In genomic region chr13:69717860-69718598, GRCm38 (mm10) we compare ENCODE assay signal across 13 mouse cellular contexts. TPM values are rescaled to one million over a fixed set of nuclear protein-coding genes. Genes with fewer than 3 reads are reported as not detected.
DNase-seq lines count a peak whose midpoint lies in the region; ATAC-seq and TF ChIP-seq lines count a peak whose summit lies in the region.
"Had no signal": no experiment of that assay in that cellular context is flagged by ENCODE, and none has a peak within 500 bp of the region (broad histone marks: within the 10 kb centered on the region; RNA-seq: fewer than 3 reads in every experiment).

No protein-coding gene starts in this region.

- TF ChIP-seq CTCF in ES-Bruce4 (IDR thresholded peaks at IDR 0.05; ENCODE audit: low read depth, low read length) = no peak

- no peaks in the 10 kb centered on the region for H3K36me3 ChIP-seq in ES-Bruce4 (ENCODE audit: control insufficient read depth, insufficient read depth, low read length, poor library complexity, severe bottlenecking)
- H3K36me3 ChIP-seq in ES-E14 (ENCODE audit: control insufficient read depth, insufficient read depth, low read length, poor library complexity, severe bottlenecking) = no peaks in the 10 kb centered on the region
- no peaks in the 10 kb centered on the region for H3K36me3 ChIP-seq in embryonic facial prominence, embryonic 14.5 days (ENCODE audit: control insufficient read depth, insufficient read depth, low read length)
- no peaks in the 10 kb centered on the region for H3K36me3 ChIP-seq in hindbrain, embryonic 15.5 days
- H3K36me3 ChIP-seq in heart, embryonic 10.5 days = no peaks in the 10 kb centered on the region

- TF ChIP-seq EP300 in ES-Bruce4 (IDR thresholded peaks at IDR 0.05; ENCODE audit: insufficient read depth, low read depth, low read length) = peak; percentile 85

- in situ Hi-C loops in ES-E14 (cut with MboI; ENCODE audit: low sequenced_read_pairs in 2 of 2, unreplicated experiment in 2 of 2) = no loop called here

- no peak overlapping the region for H3K4me2 ChIP-seq in embryonic facial prominence, embryonic 14.5 days (ENCODE audit: low read depth, low read length)
- H3K4me2 ChIP-seq in hindbrain, embryonic 15.5 days = no peak overlapping the region
- H3K4me2 ChIP-seq: heart, embryonic 11.5 days had no signal

- peaks cover 6% of the 10 kb centered on the region for H3K4me1 ChIP-seq in ES-Bruce4 (ENCODE audit: control insufficient read depth, insufficient read depth, low read length)
- peaks cover 0 to 6% of the 10 kb centered on the region in 2 experiments; a peak in 3 of 4 replicates for H3K4me1 ChIP-seq in ES-E14 (ENCODE audit: control insufficient read depth in 2 of 2, insufficient read depth in 2 of 2, low read length in 2 of 2, poor library complexity in 1 of 2)
- H3K4me1 ChIP-seq in embryonic facial prominence, embryonic 14.5 days (ENCODE audit: control insufficient read depth, insufficient read depth, low read length) = no peaks in the 10 kb centered on the region
- peaks cover 35% of the 10 kb centered on the region for H3K4me1 ChIP-seq in hindbrain, embryonic 15.5 days (replicated peaks)
- H3K4me1 ChIP-seq in heart, embryonic 10.5 days = peaks cover 17% of the 10 kb centered on the region

- no peaks in the 10 kb centered on the region for H3K9me3 ChIP-seq in ES-Bruce4 (replicated peaks; ENCODE audit: control insufficient read depth, insufficient read depth, low read length, poor library complexity, severe bottlenecking)
- no peaks in the 10 kb centered on the region for H3K9me3 ChIP-seq in ES-E14 (ENCODE audit: control insufficient read depth, insufficient read depth, low read depth, low read length)
- no peaks in the 10 kb centered on the region for H3K9me3 ChIP-seq in embryonic facial prominence, embryonic 14.5 days (ENCODE audit: control insufficient read depth, low read length)
- H3K9me3 ChIP-seq in hindbrain, embryonic 15.5 days = no peaks in the 10 kb centered on the region
- no peaks in the 10 kb centered on the region for H3K9me3 ChIP-seq in heart, embryonic 10.5 days

- H3K27me3 ChIP-seq in ES-Bruce4 (ENCODE audit: control insufficient read depth, insufficient read depth, low read length, poor library complexity, severe bottlenecking) = no peaks in the 10 kb centered on the region
- H3K27me3 ChIP-seq in embryonic facial prominence, embryonic 14.5 days (replicated peaks; ENCODE audit: control insufficient read depth, insufficient read depth, low read length) = no peaks in the 10 kb centered on the region; the same call in 1 of the 2 replicates
- H3K27me3 ChIP-seq in hindbrain, embryonic 15.5 days = no peaks in the 10 kb centered on the region
- H3K27me3 ChIP-seq in heart, embryonic 10.5 days (ENCODE audit: insufficient read depth, poor library complexity, severe bottlenecking) = no peaks in the 10 kb centered on the region
- H3K27me3 ChIP-seq: Patski had no signal

- peak; percentile 30 for DNase-seq in ES-E14 (ENCODE audit: low read depth, low spot score)
- DNase-seq in embryonic facial prominence, embryonic 14.5 days (ENCODE audit: low spot score) = peak; percentile 37
- no peak for DNase-seq in urinary bladder, postnatal 10 days (ENCODE audit: low spot score)
- DNase-seq in heart, adult 11 months = no peak
- no peak for DNase-seq in heart, embryonic 10.5 days (ENCODE audit: low spot score)
- DNase-seq in urinary bladder, postnatal 4 days (ENCODE audit: low spot score in 2 of 2) = no peak
- DNase-seq: cerebellum, postnatal 36 days; lung, postnatal 36 days had no signal

- peak overlapping the region; percentile 63 for H3K27ac ChIP-seq in ES-Bruce4 (ENCODE audit: insufficient read depth, low read length)
- no peak overlapping the region for H3K27ac ChIP-seq in ES-E14 (ENCODE audit: insufficient read depth, low read depth, low read length, poor library complexity, severe bottlenecking)
- no peak overlapping the region for H3K27ac ChIP-seq in embryonic facial prominence, embryonic 14.5 days (replicated peaks; ENCODE audit: low read depth, low read length)
- H3K27ac ChIP-seq in hindbrain, embryonic 15.5 days (replicated peaks) = no peak overlapping the region
- no peak overlapping the region for H3K27ac ChIP-seq in heart, embryonic 10.5 days

- H3K4me3 ChIP-seq in ES-Bruce4 (ENCODE audit: low read depth, low read length) (no peak overlapping the region), ES-E14 (ENCODE audit: insufficient read depth in 1 of 2, low read depth in 1 of 2, low read length in 2 of 2, poor library complexity in 1 of 2, severe bottlenecking in 1 of 2) (no peak overlapping the region)
- no peak overlapping the region for H3K4me3 ChIP-seq in embryonic facial prominence, embryonic 14.5 days (ENCODE audit: low read depth, low read length)
- no peak overlapping the region for H3K4me3 ChIP-seq in hindbrain, embryonic 15.5 days
- no peak overlapping the region for H3K4me3 ChIP-seq in heart, embryonic 10.5 days

- no peak for TF ChIP-seq POLR2A in ES-Bruce4 (IDR thresholded peaks at IDR 0.05; ENCODE audit: insufficient read depth, low read length)

- ATAC-seq in embryonic facial prominence, embryonic 14.5 days (ENCODE audit: low read depth) = no peak
- peak; percentile 52; the same call in 1 of the 2 replicates for ATAC-seq in hindbrain, embryonic 15.5 days (ENCODE audit: low FRiP score, low read depth)
- ATAC-seq: inflammation-experienced regulatory T-cells, adult 6 months; Patski had no signal

- WGBS in embryonic facial prominence, embryonic 14.5 days = 16% methylated on average over 11 of the region's 11 CpGs
- 18% methylated on average over 11 of the region's 11 CpGs for WGBS in hindbrain, embryonic 15.5 days
- WGBS in heart, embryonic 10.5 days = 8% methylated on average over 11 of the region's 11 CpGs

- no peak overlapping the region; the same call in 1 of the 2 replicates for H3K9ac ChIP-seq in ES-Bruce4 (ENCODE audit: low read depth, poor library complexity, severe bottlenecking)
- no peak overlapping the region for H3K9ac ChIP-seq in ES-E14 (ENCODE audit: insufficient read depth, low read depth, low read length, poor library complexity, severe bottlenecking)
- H3K9ac ChIP-seq in embryonic facial prominence, embryonic 14.5 days (ENCODE audit: low read depth, low read length) = no peak overlapping the region
- H3K9ac ChIP-seq in hindbrain, embryonic 15.5 days = no peak overlapping the region

TF ChIP-seq in ES-E14, 5 proteins besides CTCF, POLR2A, EP300 and RAD21:
- peak; percentile 93 for TF ChIP-seq MAFK (IDR thresholded peaks at IDR 0.05; ENCODE audit: insufficient read depth, low read depth, low read length)
- TF ChIP-seq CHD2 (IDR thresholded peaks at IDR 0.05; ENCODE audit: low read depth, low read length) = no peak
- no peak for TF ChIP-seq ZC3H11A (IDR thresholded peaks at IDR 0.05; ENCODE audit: borderline replicate concordance, low read depth, low read length)

RNA-seq across cellular contexts. Expression of gene Ube2ql1, which starts 21.7 kb away (rescaled TPM):
- 1.0 and 1.5 TPM in 2 replicates for polyA plus RNA-seq in ES-Bruce4 (2011; ENCODE audit: insufficient read depth, insufficient read length, low read depth, missing spikeins)
- 0.21 and 0.76 TPM in 2 replicates for total RNA-seq in ES-E14 (2012; rRNA removed)
- 2.1 and 2.2 TPM in 2 replicates for polyA plus RNA-seq in embryonic facial prominence, embryonic 14.5 days (2014; fragmentation: Nextera tagmentation; extraction: Ambion mirVana)
- polyA plus RNA-seq in hindbrain, embryonic 15.5 days (2015; fragmentation: Nextera tagmentation; extraction: Ambion mirVana) = 30.5 and 32.0 TPM in 2 replicates
- polyA plus RNA-seq in heart, embryonic 10.5 days (2016; fragmentation: Nextera tagmentation; extraction: Ambion mirVana) = 0.80 and 0.98 TPM in 2 replicates
- polyA plus RNA-seq: inflammation-experienced regulatory T-cells, adult 6 months had no signal

Comparison
In these comparisons a context has a peak if more than half of its experiments do, and no peak if none do; other contexts are left out.
1. DNase-seq: peak in ES-E14 (single experiment) and embryonic facial prominence, embryonic 14.5 days (single experiment); none in urinary bladder, postnatal 10 days (single experiment), heart, adult 11 months (single experiment), heart, embryonic 10.5 days (single experiment) and urinary bladder, postnatal 4 days (0 of 2).